Mouse (Mus musculus): ENCODE data around the gene Adgrb3. TPM values are rescaled to one million over a fixed set of nuclear protein-coding genes. Genes with fewer than 3 reads are reported as not detected.

Gene Adgrb3
- total and polyA plus RNA-seq, 2 experiments from 2014 or later: 54.6 to 90.7 TPM

GRCm38 (mm10) chr1:25364186-25364585 is 465.3 kb downstream of the Adgrb3 start:
- H3K27me3 ChIP-seq (ENCODE audit: insufficient read depth, low read length): no peaks in the 10 kb centered on the region
- no peak for TF ChIP-seq CTCF (IDR thresholded peaks at IDR 0.05)
- no peak overlapping the region for H3K4me2 ChIP-seq (ENCODE audit: low read depth, low read length, poor library complexity, severe bottlenecking)
- no peak for ATAC-seq (ENCODE audit: low FRiP score)
- no peaks in the 10 kb centered on the region for H3K9me3 ChIP-seq (ENCODE audit: low read length)
- no peak for DNase-seq (ENCODE audit: low spot score)
- no peak overlapping the region for H3K4me3 ChIP-seq (ENCODE audit: low read depth, low read length)
- no peak overlapping the region for H3K9ac ChIP-seq (replicated peaks; ENCODE audit: low read length, poor library complexity, severe bottlenecking)
- WGBS: 91% methylated on average over 2 of the region's 2 CpGs
- H3K4me1 ChIP-seq (ENCODE audit: insufficient read depth, low read length): no peaks in the 10 kb centered on the region
- no peak overlapping the region for H3K27ac ChIP-seq (ENCODE audit: low read depth, low read length)
- no peaks in the 10 kb centered on the region for H3K36me3 ChIP-seq (ENCODE audit: insufficient read depth, low read length)

- TF ChIP-seq CTCF (IDR thresholded peaks at IDR 0.05): no peak
- Histone ChIP-seq H3K4me2 (ENCODE audit: low read depth, low read length, poor library complexity, severe bottlenecking) (no peak overlapping the region), H3K27ac (ENCODE audit: low read depth, low read length) (no peak overlapping the region), H3K9me3 (ENCODE audit: low read length) (no peaks in the 10 kb centered on the region), H3K36me3 (ENCODE audit: insufficient read depth, low read length) (no peaks in the 10 kb centered on the region), H3K27me3 (ENCODE audit: insufficient read depth, low read length) (no peaks in the 10 kb centered on the region), H3K9ac (replicated peaks; ENCODE audit: low read length, poor library complexity, severe bottlenecking) (no peak overlapping the region), H3K4me3 (ENCODE audit: low read depth, low read length) (no peak overlapping the region), H3K4me1 (ENCODE audit: insufficient read depth, low read length) (no peaks in the 10 kb centered on the region)
- DNase-seq (ENCODE audit: low spot score) (no peak), ATAC-seq (ENCODE audit: low FRiP score) (no peak)
- WGBS: 89% methylated on average over 4 of the region's 4 CpGs
Observed at GRCm38 (mm10) chr1:25358554-25358953, 471.0 kb downstream of the Adgrb3 start.

GRCm38 (mm10) chr1:25355486-25355885 is 474.0 kb downstream of the Adgrb3 start:
- ATAC-seq (ENCODE audit: low FRiP score): no peak
- WGBS: 95% methylated on average over 5 of the region's 5 CpGs
- Histone ChIP-seq H3K4me1 (ENCODE audit: insufficient read depth, low read length) (no peaks in the 10 kb centered on the region), H3K4me2 (ENCODE audit: low read depth, low read length, poor library complexity, severe bottlenecking) (no peak overlapping the region), H3K27me3 (ENCODE audit: insufficient read depth, low read length) (no peaks in the 10 kb centered on the region), H3K27ac (ENCODE audit: low read depth, low read length) (no peak overlapping the region), H3K9me3 (ENCODE audit: low read length) (no peaks in the 10 kb centered on the region), H3K4me3 (ENCODE audit: low read depth, low read length) (no peak overlapping the region), H3K36me3 (ENCODE audit: insufficient read depth, low read length) (no peaks in the 10 kb centered on the region), H3K9ac (replicated peaks; ENCODE audit: low read length, poor library complexity, severe bottlenecking) (no peak overlapping the region)
- TF ChIP-seq CTCF (IDR thresholded peaks at IDR 0.05): no peak
- no peak for DNase-seq (ENCODE audit: low spot score)

- DNase-seq (ENCODE audit: low spot score) (no peak), ATAC-seq (ENCODE audit: low FRiP score) (no peak)
- H3K9ac ChIP-seq (replicated peaks; ENCODE audit: low read length, poor library complexity, severe bottlenecking): no peak overlapping the region
- no peaks in the 10 kb centered on the region for H3K9me3 ChIP-seq (ENCODE audit: low read length)
- H3K4me2 ChIP-seq (ENCODE audit: low read depth, low read length, poor library complexity, severe bottlenecking): no peak overlapping the region
- TF ChIP-seq CTCF (IDR thresholded peaks at IDR 0.05): no peak
- H3K27me3 ChIP-seq (ENCODE audit: insufficient read depth, low read length): no peaks in the 10 kb centered on the region
- H3K36me3 ChIP-seq (ENCODE audit: insufficient read depth, low read length): no peaks in the 10 kb centered on the region
- H3K4me3 ChIP-seq (ENCODE audit: low read depth, low read length): no peak overlapping the region
- H3K4me1 ChIP-seq (ENCODE audit: insufficient read depth, low read length): no peaks in the 10 kb centered on the region
- H3K27ac ChIP-seq (ENCODE audit: low read depth, low read length): no peak overlapping the region
Observed at GRCm38 (mm10) chr1:25344876-25345275, 484.6 kb downstream of the Adgrb3 start.

- 89% methylated on average over 2 of the region's 2 CpGs for WGBS
- H3K9me3 ChIP-seq (ENCODE audit: low read length): no peaks in the 10 kb centered on the region
- no peak overlapping the region for H3K4me3 ChIP-seq (ENCODE audit: low read depth, low read length)
- H3K36me3 ChIP-seq (ENCODE audit: insufficient read depth, low read length): no peaks in the 10 kb centered on the region
- H3K27me3 ChIP-seq (ENCODE audit: insufficient read depth, low read length): no peaks in the 10 kb centered on the region
- no peak for TF ChIP-seq CTCF (IDR thresholded peaks at IDR 0.05)
- ATAC-seq (ENCODE audit: low FRiP score) (no peak), DNase-seq (ENCODE audit: low spot score) (no peak)
- no peak overlapping the region for H3K4me2 ChIP-seq (ENCODE audit: low read depth, low read length, poor library complexity, severe bottlenecking)
- H3K4me1 ChIP-seq (ENCODE audit: insufficient read depth, low read length): no peaks in the 10 kb centered on the region
- no peak overlapping the region for H3K27ac ChIP-seq (ENCODE audit: low read depth, low read length)
- no peak overlapping the region for H3K9ac ChIP-seq (replicated peaks; ENCODE audit: low read length, poor library complexity, severe bottlenecking)
Observed at GRCm38 (mm10) chr1:25325406-25325805, 504.1 kb downstream of the Adgrb3 start.

- Histone ChIP-seq H3K27ac (ENCODE audit: low read depth, low read length) (no peak overlapping the region), H3K27me3 (ENCODE audit: insufficient read depth, low read length) (no peaks in the 10 kb centered on the region), H3K4me3 (ENCODE audit: low read depth, low read length) (no peak overlapping the region), H3K4me2 (ENCODE audit: low read depth, low read length, poor library complexity, severe bottlenecking) (no peak overlapping the region), H3K36me3 (ENCODE audit: insufficient read depth, low read length) (no peaks in the 10 kb centered on the region), H3K4me1 (ENCODE audit: insufficient read depth, low read length) (no peaks in the 10 kb centered on the region), H3K9me3 (ENCODE audit: low read length) (no peaks in the 10 kb centered on the region), H3K9ac (replicated peaks; ENCODE audit: low read length, poor library complexity, severe bottlenecking) (no peak overlapping the region)
- no peak for ATAC-seq (ENCODE audit: low FRiP score)
- no peak for DNase-seq (ENCODE audit: low spot score)
- no peak for TF ChIP-seq CTCF (IDR thresholded peaks at IDR 0.05)
Observed at GRCm38 (mm10) chr1:25317142-25317541, 512.4 kb downstream of the Adgrb3 start.
